Mouse (Mus musculus): ENCODE data around the gene Rdh1. TPM values are rescaled to one million over a fixed set of nuclear protein-coding genes. Genes with fewer than 3 reads are reported as not detected.

The Rdh1 gene
- polyA plus RNA-seq, 1 experiment from 2014 or later: 0.23 TPM

DNA sequence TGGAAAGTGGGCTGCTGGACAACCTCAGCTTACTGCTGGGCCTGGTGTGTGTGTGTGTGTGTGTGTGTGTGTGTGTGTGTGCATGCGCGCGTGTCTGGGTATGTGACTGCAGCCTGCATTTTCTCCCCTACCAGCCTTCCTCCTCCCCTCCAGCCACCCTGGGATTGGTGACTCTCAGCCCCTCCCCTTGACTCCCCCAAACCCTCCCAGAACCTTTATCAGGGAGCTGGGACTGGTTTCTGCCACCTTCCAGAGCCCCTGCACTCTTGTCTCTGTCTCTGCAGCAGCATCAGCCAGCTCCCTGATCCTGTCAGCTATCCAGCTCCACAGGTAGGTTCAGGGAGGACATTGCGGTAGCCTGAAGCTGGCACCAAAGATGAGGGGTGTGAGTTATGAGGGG, 34.4 kb upstream of the Rdh1 start:
- H3K27me3 ChIP-seq (ENCODE audit: control insufficient read depth, insufficient read depth, low read length): no peaks in the 10 kb centered on the region
- 65% methylated on average over 4 of the region's 4 CpGs for WGBS
- TF ChIP-seq EP300 (optimal IDR thresholded peaks at IDR 0.05): no peak
- no peak for TF ChIP-seq CTCF (IDR thresholded peaks at IDR 0.05; ENCODE audit: low read depth)
- H3K9me3 ChIP-seq (ENCODE audit: control insufficient read depth, low read length): no peaks in the 10 kb centered on the region
- DNase-seq (ENCODE audit: low spot score) (no peak), ATAC-seq (ENCODE audit: low FRiP score, low TSS enrichment) (0 out of 2 replicates have a peak, but pooled peaks have one; percentile 16)
- H3K4me2 ChIP-seq (replicated peaks; ENCODE audit: low read depth): no peak overlapping the region
- H3K9ac ChIP-seq (ENCODE audit: low read length): no peak overlapping the region
- H3K36me3 ChIP-seq (ENCODE audit: control insufficient read depth, insufficient read depth, low read length): no peaks in the 10 kb centered on the region
- H3K4me1 ChIP-seq (replicated peaks; ENCODE audit: control insufficient read depth, insufficient read depth): no peaks in the 10 kb centered on the region
- no peak overlapping the region for H3K27ac ChIP-seq (replicated peaks)
- H3K4me3 ChIP-seq (ENCODE audit: low read depth, low read length): no peak overlapping the region

GRCm38 (mm10) chr10:127728437-127728836, 31.1 kb upstream of the Rdh1 start:
- H3K36me3 ChIP-seq (ENCODE audit: control insufficient read depth, insufficient read depth, low read length): no peaks in the 10 kb centered on the region
- ATAC-seq (ENCODE audit: low FRiP score, low TSS enrichment) (no peak), DNase-seq (ENCODE audit: low spot score) (no peak)
- H3K4me3 ChIP-seq (ENCODE audit: low read depth, low read length): no peak overlapping the region
- no peaks in the 10 kb centered on the region for H3K27me3 ChIP-seq (ENCODE audit: control insufficient read depth, insufficient read depth, low read length)
- 70% methylated on average over 8 of the region's 8 CpGs for WGBS
- no peaks in the 10 kb centered on the region for H3K4me1 ChIP-seq (replicated peaks; ENCODE audit: control insufficient read depth, insufficient read depth)
- H3K27ac ChIP-seq (replicated peaks): no peak overlapping the region
- H3K9me3 ChIP-seq (ENCODE audit: control insufficient read depth, low read length): no peaks in the 10 kb centered on the region
- no peak for TF ChIP-seq EP300 (optimal IDR thresholded peaks at IDR 0.05)
- TF ChIP-seq CTCF (IDR thresholded peaks at IDR 0.05; ENCODE audit: low read depth): no peak
- H3K4me2 ChIP-seq (replicated peaks; ENCODE audit: low read depth): no peak overlapping the region
- H3K9ac ChIP-seq (ENCODE audit: low read length): no peak overlapping the region

- Histone ChIP-seq H3K36me3 (ENCODE audit: control insufficient read depth, insufficient read depth, low read length) (no peaks in the 10 kb centered on the region), H3K4me1 (replicated peaks; ENCODE audit: control insufficient read depth, insufficient read depth) (no peaks in the 10 kb centered on the region), H3K27ac (replicated peaks) (no peak overlapping the region), H3K4me3 (ENCODE audit: low read depth, low read length) (no peak overlapping the region), H3K27me3 (ENCODE audit: control insufficient read depth, insufficient read depth, low read length) (no peaks in the 10 kb centered on the region), H3K9me3 (ENCODE audit: control insufficient read depth, low read length) (no peaks in the 10 kb centered on the region), H3K9ac (ENCODE audit: low read length) (no peak overlapping the region), H3K4me2 (replicated peaks; ENCODE audit: low read depth) (no peak overlapping the region)
- no peak for TF ChIP-seq CTCF (IDR thresholded peaks at IDR 0.05; ENCODE audit: low read depth)
- no peak for TF ChIP-seq EP300 (optimal IDR thresholded peaks at IDR 0.05)
- no peak for ATAC-seq (ENCODE audit: low FRiP score, low TSS enrichment)
- DNase-seq (ENCODE audit: low spot score): no peak
- WGBS: 73% methylated on average over 11 of the region's 11 CpGs
Observed at GRCm38 (mm10) chr10:127730285-127730932, 29.1 kb upstream of the Rdh1 start.

DNA sequence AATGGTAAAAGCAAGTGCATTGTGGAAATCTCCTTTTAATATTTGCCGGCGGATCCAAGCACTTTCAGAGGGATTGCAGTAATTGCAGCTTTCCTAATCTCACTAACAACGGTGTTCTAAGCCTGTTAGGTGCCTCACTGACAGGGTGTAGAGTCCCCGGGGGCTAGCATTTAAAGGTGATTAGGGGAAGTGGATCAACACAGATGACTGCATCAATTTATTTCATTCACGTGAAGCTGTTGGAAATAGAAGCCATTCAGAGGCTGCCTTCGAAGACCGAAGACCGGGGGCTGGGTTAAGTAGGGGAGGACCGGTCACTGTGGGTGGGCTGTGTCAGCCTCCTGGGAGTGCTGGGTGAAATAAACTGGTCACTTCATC, 28.6 kb upstream of the Rdh1 start:
- TF ChIP-seq EP300 (optimal IDR thresholded peaks at IDR 0.05) (no peak), CTCF (IDR thresholded peaks at IDR 0.05; ENCODE audit: low read depth) (no peak)
- no peak overlapping the region for H3K4me2 ChIP-seq (replicated peaks; ENCODE audit: low read depth)
- no peaks in the 10 kb centered on the region for H3K27me3 ChIP-seq (ENCODE audit: control insufficient read depth, insufficient read depth, low read length)
- H3K4me3 ChIP-seq (ENCODE audit: low read depth, low read length): no peak overlapping the region
- H3K4me1 ChIP-seq (replicated peaks; ENCODE audit: control insufficient read depth, insufficient read depth): no peaks in the 10 kb centered on the region
- H3K9ac ChIP-seq (ENCODE audit: low read length): no peak overlapping the region
- no peaks in the 10 kb centered on the region for H3K36me3 ChIP-seq (ENCODE audit: control insufficient read depth, insufficient read depth, low read length)
- no peaks in the 10 kb centered on the region for H3K9me3 ChIP-seq (ENCODE audit: control insufficient read depth, low read length)
- 40% methylated on average over 9 of the region's 9 CpGs for WGBS
- H3K27ac ChIP-seq (replicated peaks): no peak overlapping the region
- DNase-seq (ENCODE audit: low spot score) (no peak), ATAC-seq (ENCODE audit: low FRiP score, low TSS enrichment) (no peak)

GRCm38 (mm10) chr10:127731397-127731796, 28.1 kb upstream of the Rdh1 start:
- WGBS: 26% methylated on average over 5 of the region's 5 CpGs
- Histone ChIP-seq H3K9ac (ENCODE audit: low read length) (no peak overlapping the region), H3K36me3 (ENCODE audit: control insufficient read depth, insufficient read depth, low read length) (no peaks in the 10 kb centered on the region), H3K4me2 (replicated peaks; ENCODE audit: low read depth) (no peak overlapping the region), H3K27ac (replicated peaks) (no peak overlapping the region), H3K4me1 (replicated peaks; ENCODE audit: control insufficient read depth, insufficient read depth) (no peaks in the 10 kb centered on the region), H3K27me3 (ENCODE audit: control insufficient read depth, insufficient read depth, low read length) (no peaks in the 10 kb centered on the region), H3K4me3 (ENCODE audit: low read depth, low read length) (no peak overlapping the region), H3K9me3 (ENCODE audit: control insufficient read depth, low read length) (no peaks in the 10 kb centered on the region)
- no peak for DNase-seq (ENCODE audit: low spot score)
- TF ChIP-seq CTCF (IDR thresholded peaks at IDR 0.05; ENCODE audit: low read depth) (no peak), EP300 (optimal IDR thresholded peaks at IDR 0.05) (no peak)
- no peak for ATAC-seq (ENCODE audit: low FRiP score, low TSS enrichment)

- Histone ChIP-seq H3K27ac (replicated peaks) (no peak overlapping the region), H3K27me3 (ENCODE audit: control insufficient read depth, insufficient read depth, low read length) (no peaks in the 10 kb centered on the region), H3K4me1 (replicated peaks; ENCODE audit: control insufficient read depth, insufficient read depth) (no peaks in the 10 kb centered on the region), H3K9ac (ENCODE audit: low read length) (no peak overlapping the region), H3K9me3 (ENCODE audit: control insufficient read depth, low read length) (no peaks in the 10 kb centered on the region), H3K4me2 (replicated peaks; ENCODE audit: low read depth) (no peak overlapping the region), H3K36me3 (ENCODE audit: control insufficient read depth, insufficient read depth, low read length) (no peaks in the 10 kb centered on the region), H3K4me3 (ENCODE audit: low read depth, low read length) (no peak overlapping the region)
- ATAC-seq (ENCODE audit: low FRiP score, low TSS enrichment): no peak
- no peak for DNase-seq (ENCODE audit: low spot score)
- WGBS: 27% methylated on average over 5 of the region's 5 CpGs
- TF ChIP-seq EP300 (optimal IDR thresholded peaks at IDR 0.05): no peak
- peak; percentile 83 for TF ChIP-seq CTCF (IDR thresholded peaks at IDR 0.05; ENCODE audit: low read depth)
Observed at GRCm38 (mm10) chr10:127734434-127734833, 25.1 kb upstream of the Rdh1 start.
